Mouse (Mus musculus) megakaryocyte, embryonic 14.5 days (primary cell): Measurements from ENCODE around the gene Ptpn14.

Source experiments
- FLI1 ChIP-seq: IDR thresholded peaks from 2 replicates; pipeline ENCODE4 v1.6.1; 2012; ENCODE audit warnings: low read length, inconsistent platforms, mixed read lengths
- GATA1 ChIP-seq: IDR thresholded peaks from 3 replicates; pipeline ENCODE4 v1.6.1; 2012; ENCODE audit warnings: mixed read lengths, low read length, inconsistent platforms, borderline replicate concordance

DNA sequence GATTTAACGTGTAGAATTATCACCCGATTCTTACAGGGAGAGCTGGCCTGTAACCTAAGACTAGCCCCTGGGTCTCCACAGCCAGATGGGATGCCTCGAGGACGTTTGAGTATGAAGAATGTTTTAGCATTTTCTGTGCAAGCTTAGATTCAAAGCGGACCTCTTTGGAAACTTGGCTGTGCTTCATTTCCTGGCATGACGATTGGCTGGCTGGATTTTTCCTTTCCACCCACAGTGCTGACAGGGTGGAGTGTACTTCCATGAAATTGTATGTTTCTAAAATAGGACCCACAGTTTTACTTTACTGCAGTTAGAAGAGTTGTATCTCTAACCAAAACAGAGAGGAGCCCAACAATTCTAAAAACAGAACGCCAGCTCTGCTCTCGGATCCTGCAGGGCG lies 89.7 kb downstream of the Ptpn14 start:
- TF ChIP-seq GATA1 (no peak), FLI1 (no peak)
